Mouse (Mus musculus) mammary gland, adult 2 months (tissue): ENCODE data around the gene Gm49321. TPM values are rescaled to one million over a fixed set of nuclear protein-coding genes. Genes with fewer than 3 reads are reported as not detected.

Experiments
- polyA plus RNA-seq: library from polyadenylated mRNA; depleted of rRNA; stranded (reverse); fragments of >200 nt; gene quantifications from 2 replicates; pipeline ENCODE4 v1.2.3, GENCODE M21; 2012; ENCODE audit warnings: low replicate concordance; rRNA removed

Gm49321 gene
- polyA plus RNA-seq: not detected in 2 replicates

GRCm38 (mm10) chr12:73937353-73937752 is at the start of gene Gm49321:
Gene Gm49321 (plus strand): TSS chr12:73937653.

DNA sequence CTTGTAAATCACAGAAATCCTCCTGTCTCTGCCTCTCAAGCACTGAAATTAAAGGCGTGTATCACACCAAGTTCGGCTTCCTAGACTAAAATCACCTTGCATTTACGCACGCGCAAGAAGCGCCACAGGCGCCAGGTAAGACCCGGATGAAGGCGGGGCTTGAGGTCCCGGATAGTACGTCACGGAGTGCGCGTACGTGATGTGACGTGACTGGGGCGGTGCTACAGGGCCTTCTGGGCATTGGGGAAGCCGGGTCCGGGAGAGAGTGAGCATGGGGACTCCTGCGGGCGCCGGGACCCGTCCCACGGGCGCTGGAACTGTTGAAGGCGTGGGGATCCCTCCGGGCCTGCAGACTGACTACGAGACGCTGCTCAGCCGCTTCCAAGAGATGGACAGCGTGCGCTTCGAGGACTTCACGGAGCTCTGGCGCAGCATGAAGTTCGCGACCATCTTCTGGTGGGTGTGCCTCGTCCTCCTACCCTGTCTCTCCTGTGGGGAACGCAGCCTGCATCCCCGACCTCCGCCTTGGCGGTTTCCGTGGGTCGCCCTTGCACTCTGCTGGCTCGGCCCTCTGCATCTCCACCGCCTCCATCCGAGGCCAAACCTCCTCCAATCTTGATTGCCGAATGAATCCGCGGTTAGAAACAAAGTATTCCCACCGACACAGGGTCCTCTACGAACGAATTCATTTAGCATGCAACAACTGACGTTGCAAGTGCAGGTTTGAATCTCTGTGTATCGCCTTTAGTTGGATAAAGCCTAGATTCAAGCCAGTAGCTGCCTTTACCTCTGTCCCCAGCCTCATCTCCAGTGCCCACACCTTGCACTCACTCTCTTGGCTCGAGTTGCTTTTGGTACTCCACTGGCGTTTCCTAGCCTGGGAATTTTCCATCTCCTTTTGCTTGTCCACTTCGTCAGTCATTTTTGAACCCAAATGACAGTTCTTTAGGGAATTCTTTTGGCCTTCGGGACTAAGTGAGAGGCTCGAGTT is 27.1 kb downstream of the Gm49321 start, which contains the start of gene Snapc1:
TSS of gene Snapc1 (plus strand) at position 191 of the 991 bp plus-strand sequence.

GRCm38 (mm10) chr12:73997297-73998127 is 60.1 kb downstream of the Gm49321 start, which contains the start of gene Syt16:
Gene Syt16 (plus strand): TSS chr12:73997661.

Other genes with a start within 250 kb of the Gm49321 start
- 24.9 and 54.1 TPM in 2 replicates for gene Hif1a, start 36.3 kb upstream of the Gm49321 start, polyA plus RNA-seq
- gene Snapc1, start 26.8 kb downstream of the Gm49321 start, polyA plus RNA-seq: 7.7 and 8.0 TPM in 2 replicates
- not detected in 2 replicates for gene Syt16, start 60.0 kb downstream of the Gm49321 start, polyA plus RNA-seq